Mouse (Mus musculus): ENCODE data around the gene Agr2.
A peak's percentile ranks its signal among the peaks of the same experiment; 100 is the strongest.

Gene Agr2

GRCm38 (mm10) chr12:35992711-35993110 lies at the start of gene Agr2:
TSS of gene Agr2 (plus strand) at chr12:35992907.
- no peak for DNase-seq (ENCODE audit: low spot score in 2 of 2)

GRCm38 (mm10) chr12:35951757-35952156 lies 41.0 kb upstream of the Agr2 start:
- no peak for DNase-seq (ENCODE audit: low spot score in 2 of 2)

DNA sequence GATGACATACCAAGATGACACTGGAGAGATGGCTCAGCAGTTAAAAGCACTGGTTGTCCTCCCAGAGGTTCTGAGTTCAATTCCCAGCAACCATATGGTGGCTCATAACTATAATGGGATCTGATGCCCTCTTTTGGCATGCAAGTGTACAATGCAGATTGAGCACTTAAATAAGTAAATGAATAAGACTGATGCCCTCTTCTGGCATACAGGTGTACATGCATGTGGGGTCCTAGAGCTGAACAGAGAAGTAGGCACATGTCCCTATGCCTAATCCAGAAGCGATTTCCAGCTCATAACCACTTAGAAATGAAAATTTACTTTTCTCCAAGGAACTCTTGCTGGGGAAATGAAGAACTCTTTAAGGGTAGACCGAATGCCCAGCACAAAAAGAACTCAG lies 35.5 kb upstream of the Agr2 start:
- no peak for DNase-seq (ENCODE audit: low spot score in 2 of 2)

DNA sequence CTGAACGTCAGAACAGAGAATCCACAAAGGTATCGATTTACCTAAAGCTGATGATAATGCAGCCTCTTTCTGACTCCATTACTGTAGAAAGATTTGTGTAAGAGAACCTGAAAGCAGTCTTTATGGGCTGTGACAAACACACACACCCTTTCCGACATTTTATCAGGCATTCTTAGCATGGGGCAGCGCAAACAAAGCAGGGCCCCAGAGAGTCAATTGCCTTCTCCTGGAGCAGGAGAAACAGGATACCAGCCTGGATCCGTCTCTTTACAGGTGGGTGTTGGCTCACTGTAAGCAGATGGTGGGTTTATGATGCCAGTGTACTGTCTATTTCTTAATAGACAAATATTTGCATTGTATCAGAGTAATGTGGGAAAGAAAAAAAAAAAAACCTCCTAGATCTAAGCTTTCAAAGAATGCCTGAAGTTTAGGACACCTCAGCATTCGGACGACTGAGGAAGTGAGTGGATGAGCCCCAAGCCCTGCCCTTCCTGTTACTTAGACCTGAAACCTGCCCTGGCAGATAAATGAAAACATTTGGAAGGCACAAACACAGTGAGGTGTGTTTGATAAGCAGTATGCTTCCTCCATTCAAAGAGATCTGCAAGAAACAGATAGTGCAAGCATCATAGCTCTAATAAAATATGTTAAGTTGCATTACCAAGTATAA lies 26.5 kb upstream of the Agr2 start:
- DNase-seq (ENCODE audit: low spot score in 2 of 2) = peak; percentile 6 to 8

DNA sequence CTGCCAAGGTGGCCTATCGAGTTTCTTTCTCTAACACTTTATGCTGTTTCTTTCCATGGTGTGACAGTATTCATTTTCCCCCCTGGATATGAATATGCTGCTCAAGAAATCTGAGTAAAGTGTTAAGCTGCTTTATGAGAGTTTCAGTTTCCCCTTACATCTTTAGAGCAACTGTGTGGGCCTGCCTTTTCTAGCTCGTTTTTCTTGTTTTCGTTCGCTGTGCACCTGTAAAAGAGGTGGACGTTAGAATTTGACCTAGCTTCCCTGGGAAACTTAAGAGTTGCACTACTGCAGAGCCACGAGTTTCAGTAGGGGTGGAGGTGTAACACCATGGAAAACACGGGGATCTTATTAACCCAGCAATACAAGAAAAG lies 26.0 kb upstream of the Agr2 start:
- DNase-seq (ENCODE audit: low spot score in 2 of 2) = no peak

GRCm38 (mm10) chr12:35975898-35976297 lies 16.8 kb upstream of the Agr2 start:
- no peak for DNase-seq (ENCODE audit: low spot score in 2 of 2)

- DNase-seq (ENCODE audit: low spot score in 2 of 2) = no peak
Observed at GRCm38 (mm10) chr12:35977633-35978246, 15.0 kb upstream of the Agr2 start.

DNA sequence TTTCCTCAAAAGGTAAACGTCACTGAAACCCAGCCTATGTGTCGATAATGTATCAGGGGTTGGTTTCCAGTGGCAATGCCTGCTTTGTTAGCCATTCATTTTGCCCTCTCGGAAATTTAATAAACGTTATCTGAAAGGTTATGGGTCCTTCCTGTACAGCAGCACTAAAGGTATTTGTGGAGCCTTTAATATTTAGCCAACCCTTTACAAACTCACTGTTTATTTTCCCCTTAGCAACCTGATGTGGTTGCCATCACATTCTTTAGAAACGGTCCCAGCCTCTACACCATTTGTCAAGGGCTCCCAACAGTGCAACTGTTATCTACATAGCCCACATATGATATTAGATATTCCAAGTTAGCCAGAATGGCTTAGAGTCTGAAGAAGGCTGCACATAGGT lies 13.1 kb upstream of the Agr2 start:
- no peak for DNase-seq (ENCODE audit: low spot score in 2 of 2)

GRCm38 (mm10) chr12:35981732-35982360 lies 10.9 kb upstream of the Agr2 start:
- no peak for DNase-seq (ENCODE audit: low spot score in 2 of 2)

DNA sequence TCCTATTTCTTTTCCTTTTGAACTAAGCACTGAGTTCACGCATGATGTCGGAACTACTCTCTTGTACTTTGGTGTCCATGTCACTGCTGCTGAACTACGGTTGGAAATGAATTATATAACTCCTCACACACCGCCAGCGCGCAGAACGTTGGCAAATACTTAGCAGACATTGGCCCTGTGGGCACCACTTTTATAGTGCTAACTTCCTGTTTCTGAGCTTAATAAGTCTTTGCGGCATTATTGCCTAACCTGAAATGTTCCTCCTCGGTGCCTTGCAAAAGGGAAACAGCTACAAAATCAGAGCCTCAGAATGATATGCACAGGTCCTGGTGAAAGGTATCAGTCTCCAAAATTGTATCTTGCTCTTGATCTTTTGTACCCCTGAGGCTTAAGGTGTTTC lies 9.2 kb upstream of the Agr2 start:
- DNase-seq (ENCODE audit: low spot score in 2 of 2) = no peak

DNA sequence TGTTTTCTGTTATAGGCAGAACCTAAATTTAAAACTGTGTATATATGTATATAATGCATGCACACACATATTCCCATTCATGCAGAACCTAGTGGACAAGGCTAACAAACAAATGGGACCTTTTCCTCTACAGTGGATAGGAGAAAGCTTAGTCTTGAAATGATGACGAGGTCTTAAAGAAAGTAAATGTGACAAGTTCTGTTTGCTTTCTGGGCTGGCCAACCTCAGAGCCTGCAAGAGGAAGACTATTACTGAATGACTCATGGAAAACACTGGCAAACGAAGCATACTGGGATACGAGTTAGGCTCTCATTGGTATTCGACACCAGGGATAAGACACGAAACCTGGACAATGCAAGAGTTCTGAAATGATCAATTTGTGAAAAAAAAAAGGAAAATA lies 8.0 kb upstream of the Agr2 start:
- DNase-seq (ENCODE audit: low spot score in 2 of 2) = no peak

DNA sequence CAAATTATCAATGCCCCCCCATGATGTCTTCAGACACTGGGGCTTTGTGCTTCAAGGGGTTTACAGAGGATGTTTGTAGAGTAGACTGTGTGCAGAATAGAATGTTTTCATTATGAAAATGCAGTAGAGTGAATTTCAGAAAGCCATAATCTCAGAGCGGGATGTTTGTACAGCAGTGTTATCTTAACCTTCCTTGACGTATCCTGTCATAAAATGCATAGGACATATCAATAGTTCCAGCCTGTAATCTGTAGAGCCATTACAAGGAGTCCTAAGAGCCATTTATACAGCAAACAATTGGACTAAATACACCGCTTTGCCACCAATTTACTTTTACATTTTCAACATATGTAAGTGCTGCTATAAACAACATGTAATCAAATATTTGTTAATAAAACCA lies 876 bp downstream of the Agr2 start:
- DNase-seq (ENCODE audit: low spot score in 2 of 2) = no peak

DNA sequence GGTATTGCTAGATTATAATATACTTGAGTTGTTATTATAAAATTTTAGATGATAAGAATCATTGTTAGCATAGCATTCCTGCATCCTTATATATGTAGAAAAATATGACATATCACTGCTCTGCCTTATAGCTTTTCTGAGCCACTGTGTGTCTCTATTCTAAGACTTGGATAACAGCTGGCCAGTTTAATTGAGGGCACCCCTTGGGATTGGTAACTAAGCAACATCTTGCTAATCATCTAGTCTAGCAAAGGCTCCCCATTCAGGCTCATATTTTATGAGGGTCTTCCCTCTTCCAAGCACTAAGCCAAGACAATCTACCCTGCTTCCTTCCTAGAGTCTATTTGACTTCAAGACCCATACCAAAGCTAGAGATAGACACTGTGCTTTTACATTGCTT lies 1.4 kb downstream of the Agr2 start:
- no peak for DNase-seq (ENCODE audit: low spot score in 2 of 2)

GRCm38 (mm10) chr12:35995799-35996198 lies 3.1 kb downstream of the Agr2 start:
- no peak for DNase-seq (ENCODE audit: low spot score in 2 of 2)

DNA sequence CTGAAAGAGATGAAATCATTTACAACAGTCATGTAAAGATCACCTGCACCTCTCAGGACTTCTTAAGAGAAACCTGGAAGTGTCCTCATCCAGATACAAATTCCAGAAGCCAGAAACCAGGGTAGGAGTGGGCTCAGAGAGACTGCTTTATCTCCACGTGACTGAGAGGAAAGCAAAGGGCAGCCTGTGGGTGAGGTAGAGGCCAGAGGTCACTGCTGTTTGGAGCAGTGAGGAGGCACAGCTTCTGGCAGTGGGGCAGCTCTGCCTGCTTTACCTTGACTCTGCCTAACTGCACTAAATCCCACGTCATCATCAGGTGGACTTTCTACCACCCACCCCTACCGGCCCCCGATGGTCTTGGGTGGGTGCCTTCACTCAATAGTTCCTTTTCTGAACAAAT lies 12.0 kb downstream of the Agr2 start:
- no peak for DNase-seq (ENCODE audit: low spot score in 2 of 2)

GRCm38 (mm10) chr12:36007581-36007980 lies 14.9 kb downstream of the Agr2 start:
- no peak for DNase-seq (ENCODE audit: low spot score in 2 of 2)

GRCm38 (mm10) chr12:36008364-36009047 lies 15.8 kb downstream of the Agr2 start:
- DNase-seq (ENCODE audit: low spot score in 2 of 2) = peak in 1 of 2 experiments; percentile 38

GRCm38 (mm10) chr12:36013216-36013910 lies 20.7 kb downstream of the Agr2 start:
- DNase-seq (ENCODE audit: low spot score in 2 of 2) = no peak

GRCm38 (mm10) chr12:36017791-36018190 lies 25.1 kb downstream of the Agr2 start:
- no peak for DNase-seq (ENCODE audit: low spot score in 2 of 2)

DNA sequence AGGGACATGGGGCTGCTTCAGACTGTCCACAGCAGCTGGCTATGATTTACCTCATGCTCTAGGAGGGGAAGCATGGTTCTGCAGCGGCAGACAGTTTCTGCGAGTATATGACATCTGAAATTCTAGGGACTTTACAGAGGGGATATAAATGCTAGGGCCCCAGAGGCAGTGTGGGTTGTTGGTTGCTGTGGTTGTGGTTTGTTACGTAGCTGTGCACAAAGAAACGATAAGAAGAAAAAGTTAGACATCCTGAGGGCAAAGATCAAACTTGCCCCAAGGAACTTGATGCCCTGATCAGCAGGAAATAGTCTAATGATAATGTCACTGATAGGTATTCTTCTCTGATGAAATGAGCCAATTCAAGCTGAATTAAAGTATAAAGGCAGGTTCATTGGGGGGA lies 26.9 kb downstream of the Agr2 start:
- DNase-seq (ENCODE audit: low spot score in 2 of 2) = no peak

GRCm38 (mm10) chr12:36020081-36020480 lies 27.4 kb downstream of the Agr2 start:
- DNase-seq (ENCODE audit: low spot score in 2 of 2) = no peak

DNA sequence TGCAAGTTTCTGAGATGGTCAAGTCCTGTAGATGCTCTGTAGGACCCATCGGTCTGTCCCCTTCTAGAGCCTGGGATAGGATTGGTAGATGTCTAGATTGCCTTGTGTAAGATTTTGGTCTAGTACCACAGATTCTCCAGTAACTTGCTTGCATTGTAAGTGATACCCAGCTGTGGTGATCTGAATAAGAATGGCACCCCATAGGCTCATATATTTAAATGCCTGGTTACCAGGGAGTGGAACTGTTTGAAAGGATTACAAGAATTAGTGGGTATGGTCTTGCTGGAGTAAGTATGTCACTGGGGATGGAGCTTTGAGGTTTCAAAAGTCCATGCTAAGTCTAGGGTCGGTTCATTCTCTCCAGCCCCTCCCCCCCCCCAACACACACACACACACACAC lies 28.0 kb downstream of the Agr2 start:
- no peak for DNase-seq (ENCODE audit: low spot score in 2 of 2)
